Mouse (Mus musculus) left cerebral cortex, adult 11 months (tissue): ENCODE data around the gene Zfp219.

ENCODE experiments used
- DNase-seq: peaks from one replicate; pipeline ENCODE4 v3.0.0; 2022; ENCODE audit warnings: low spot score

Gene Zfp219

GRCm38 (mm10) chr14:51997483-51997882, 23.1 kb downstream of the Zfp219 start:
- DNase-seq, result no peak

- DNase-seq, result no peak
These were observed 23.7 kb downstream of the Zfp219 start for GRCm38 (mm10) chr14:51996866-51997265.

- DNase-seq, result no peak
These were observed 24.2 kb downstream of the Zfp219 start for GRCm38 (mm10) chr14:51996231-51996841.

- no peak for DNase-seq
These were observed 25.2 kb downstream of the Zfp219 start for GRCm38 (mm10) chr14:51995219-51995871.

- DNase-seq, result no peak
These were observed 26.1 kb downstream of the Zfp219 start for GRCm38 (mm10) chr14:51994453-51994852.

GRCm38 (mm10) chr14:51989461-51989970, 31.0 kb downstream of the Zfp219 start:
- DNase-seq, result no peak

DNA sequence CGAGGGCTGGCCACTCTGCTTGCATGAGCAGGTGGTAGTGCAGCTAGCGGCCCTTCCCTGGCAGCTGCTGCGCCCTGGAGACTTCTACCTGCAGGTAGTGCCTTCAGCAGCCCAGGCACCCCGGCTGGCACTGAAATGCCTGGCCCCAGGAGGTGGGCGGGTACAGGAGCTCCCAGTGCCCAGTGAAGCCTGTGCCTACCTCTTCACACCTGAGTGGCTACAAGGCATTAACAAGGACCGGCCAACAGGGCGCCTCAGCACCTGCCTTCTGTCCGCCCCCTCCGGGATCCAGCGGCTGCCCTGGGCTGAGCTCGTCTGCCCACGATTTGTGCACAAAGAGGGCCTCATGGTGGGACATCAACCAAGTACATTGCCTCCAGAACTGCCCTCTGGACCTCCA, 31.8 kb downstream of the Zfp219 start:
- DNase-seq, result no peak

DNA sequence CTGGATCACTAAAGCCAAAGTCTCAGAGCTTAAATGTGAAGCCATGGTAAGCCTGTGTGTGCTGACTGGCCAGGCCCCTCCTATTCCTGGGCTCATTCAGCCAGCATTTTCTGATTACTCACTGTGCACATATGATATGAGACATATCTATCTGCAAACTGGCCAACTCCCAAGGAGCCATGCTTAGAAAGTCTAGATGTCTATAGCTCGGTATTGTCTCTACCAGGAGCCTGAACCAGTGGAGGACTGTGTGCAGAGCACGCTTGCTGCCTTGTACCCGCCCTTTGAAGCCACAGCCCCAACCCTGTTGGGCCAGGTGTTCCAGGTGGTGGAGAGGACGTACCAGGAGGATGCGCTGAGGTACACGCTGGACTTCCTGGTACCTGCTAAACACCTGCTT, 33.4 kb downstream of the Zfp219 start:
- no peak for DNase-seq

DNA sequence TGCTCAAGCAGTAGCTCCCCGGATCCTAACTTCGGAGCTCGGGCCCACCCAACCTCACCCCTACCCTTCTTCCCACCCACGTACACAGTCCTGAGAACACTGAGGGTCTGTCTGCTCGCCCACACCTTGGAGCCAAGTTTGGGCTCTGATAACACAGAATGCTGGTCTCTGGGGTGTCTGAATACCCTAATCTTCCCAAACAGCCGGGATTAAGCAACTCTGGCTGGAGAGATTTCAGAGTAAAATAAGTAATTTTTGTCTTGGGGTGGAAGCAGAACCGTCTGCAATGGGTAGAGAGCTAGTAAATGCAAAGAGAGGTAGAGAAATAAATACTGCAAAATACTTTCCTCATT, 34.4 kb downstream of the Zfp219 start:
- DNase-seq, result no peak

DNA sequence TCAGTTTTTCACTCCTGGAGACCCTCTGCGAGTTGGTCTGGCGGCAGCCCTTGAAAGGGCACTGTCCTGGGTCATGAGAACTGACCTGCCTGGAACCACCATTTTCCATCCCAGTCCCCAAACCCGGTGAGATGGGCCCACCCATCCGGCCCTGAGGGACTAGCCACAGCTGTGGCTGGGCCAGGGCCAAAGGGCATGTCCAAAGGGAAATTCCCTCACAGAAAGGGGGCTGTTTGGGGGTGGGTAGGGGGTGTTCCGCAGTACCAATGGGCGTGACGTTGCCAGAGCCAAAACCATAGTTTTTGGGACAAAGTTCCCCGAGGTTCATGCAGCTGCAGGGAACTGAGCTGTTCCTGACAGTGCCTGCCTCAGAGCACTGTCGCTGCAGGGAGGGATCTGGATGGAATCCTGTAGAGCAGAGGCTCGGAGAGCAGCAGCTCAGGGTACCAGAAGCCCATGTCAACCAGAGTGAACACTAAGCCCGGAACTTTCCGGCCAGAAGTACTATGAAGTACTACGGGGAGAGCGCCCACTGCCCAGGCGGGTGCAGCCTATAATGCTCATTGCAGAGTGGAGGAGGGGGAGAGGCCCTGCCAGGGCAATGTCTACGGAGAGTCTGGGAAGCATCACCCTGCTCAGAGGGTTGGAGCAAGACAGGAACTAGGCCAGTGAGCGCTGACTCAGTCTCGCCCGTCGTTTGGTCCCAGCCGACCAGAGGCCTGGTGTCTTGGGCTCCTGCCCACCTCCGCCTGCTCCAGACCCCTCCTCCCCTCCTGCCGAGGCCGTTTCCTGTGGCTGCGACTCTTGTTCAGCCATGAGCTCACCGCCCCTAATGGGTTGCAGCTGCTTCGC, 35.0 kb downstream of the Zfp219 start:
- no peak for DNase-seq

- no peak for DNase-seq
These were observed 36.0 kb downstream of the Zfp219 start, which contains the start of gene Arhgef40 for GRCm38 (mm10) chr14:51984247-51985231. Gene Arhgef40 (plus strand): TSS chr14:51984719.

- no peak for DNase-seq
These were observed 36.7 kb downstream of the Zfp219 start for GRCm38 (mm10) chr14:51983855-51984246.

DNA sequence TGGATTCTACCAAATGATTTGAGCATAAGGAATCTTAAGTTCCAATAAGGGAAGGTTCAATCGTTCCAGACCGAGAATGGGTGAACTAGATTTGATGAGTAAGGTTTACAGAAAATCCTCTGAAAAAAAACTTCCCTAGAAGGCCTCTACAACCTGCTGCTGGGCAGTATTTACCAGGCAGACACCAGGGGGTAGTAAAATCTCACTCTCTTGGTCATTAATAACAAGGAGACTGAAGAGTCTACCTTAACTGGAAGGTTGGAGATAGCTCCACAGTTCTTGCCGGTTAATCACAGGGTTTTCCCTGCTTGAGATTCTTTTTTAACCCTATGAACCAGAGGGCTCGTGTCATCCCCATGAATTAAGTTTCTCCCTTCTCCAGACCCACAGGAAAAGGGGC, 37.3 kb downstream of the Zfp219 start:
- no peak for DNase-seq

- no peak for DNase-seq
These were observed 41.3 kb downstream of the Zfp219 start for GRCm38 (mm10) chr14:51979252-51979651.

GRCm38 (mm10) chr14:51967400-51967799, 53.1 kb downstream of the Zfp219 start:
- no peak for DNase-seq

- DNase-seq, result no peak
These were observed 60.2 kb downstream of the Zfp219 start for GRCm38 (mm10) chr14:51960316-51960715.
